Mouse (Mus musculus): ENCODE measurements around the gene Fignl1.

DNA sequence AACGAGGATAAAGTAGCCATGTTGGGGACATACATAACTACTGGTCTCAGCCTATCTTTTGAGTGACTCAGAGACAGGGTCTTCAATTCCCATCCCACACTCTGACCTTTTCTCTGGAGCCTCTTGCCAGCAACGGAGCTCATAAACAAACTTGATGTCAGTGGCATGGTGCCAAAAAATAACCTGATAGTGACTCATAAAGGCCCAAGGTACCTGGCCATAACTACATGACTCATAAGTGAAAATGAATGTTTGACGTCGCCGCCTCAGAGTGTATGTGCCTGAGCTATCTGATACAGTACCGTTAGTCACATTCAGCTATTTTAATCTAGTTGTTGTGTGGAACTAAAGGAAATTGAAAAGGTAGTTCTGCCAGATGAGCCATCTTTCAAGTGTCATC lies 16.9 kb upstream of the Fignl1 start:
- TF ChIP-seq GATA1 (IDR thresholded peaks at IDR 0.05; ENCODE audit: low read length) (no peak), TAL1 (IDR thresholded peaks at IDR 0.05; ENCODE audit: low read length) (no peak)

Data from erythroblast, embryonic 14.5 days (primary cell).